Mouse (Mus musculus): ENCODE results near the gene Bag2.
"Not testable (repeated sequence)": the region's sequence is repeated elsewhere in the genome, so short reads cannot be mapped to it uniquely, and the experiment has no call there.

Bag2 gene

GRCm38 (mm10) chr1:33749709-33750108 lies 7.9 kb downstream of the Bag2 start:
- DNase-seq (ENCODE audit: low spot score) = not testable (repeated sequence)

GRCm38 (mm10) chr1:33749109-33749508 lies 8.5 kb downstream of the Bag2 start:
- no peak for DNase-seq (ENCODE audit: low spot score)

- no peak for DNase-seq (ENCODE audit: low spot score)
These were observed 11.7 kb downstream of the Bag2 start for GRCm38 (mm10) chr1:33745901-33746300.

- not testable (repeated sequence) for DNase-seq (ENCODE audit: low spot score)
These were observed 12.8 kb downstream of the Bag2 start for GRCm38 (mm10) chr1:33744815-33745214.

GRCm38 (mm10) chr1:33742903-33743302 lies 14.7 kb downstream of the Bag2 start:
- DNase-seq (ENCODE audit: low spot score) = peak; percentile 71

- DNase-seq (ENCODE audit: low spot score) = peak; percentile 88
These were observed 18.3 kb downstream of the Bag2 start for GRCm38 (mm10) chr1:33739302-33739701.

GRCm38 (mm10) chr1:33738681-33739278 lies 18.8 kb downstream of the Bag2 start:
- no peak for DNase-seq (ENCODE audit: low spot score)

GRCm38 (mm10) chr1:33738281-33738680 lies 19.3 kb downstream of the Bag2 start:
- no peak for DNase-seq (ENCODE audit: low spot score)

- no peak for DNase-seq (ENCODE audit: low spot score)
These were observed 23.5 kb downstream of the Bag2 start for GRCm38 (mm10) chr1:33734001-33734685.

GRCm38 (mm10) chr1:33733044-33733443 lies 24.6 kb downstream of the Bag2 start:
- no peak for DNase-seq (ENCODE audit: low spot score)

GRCm38 (mm10) chr1:33725086-33725485 lies 32.5 kb downstream of the Bag2 start:
- DNase-seq (ENCODE audit: low spot score) = no peak

- DNase-seq (ENCODE audit: low spot score) = no peak
These were observed 33.1 kb downstream of the Bag2 start for GRCm38 (mm10) chr1:33724516-33724915.

GRCm38 (mm10) chr1:33721020-33721419 lies 36.6 kb downstream of the Bag2 start:
- no peak for DNase-seq (ENCODE audit: low spot score)

- peak; percentile 51 for DNase-seq (ENCODE audit: low spot score)
These were observed 37.4 kb downstream of the Bag2 start for GRCm38 (mm10) chr1:33720231-33720630.

GRCm38 (mm10) chr1:33719733-33720225 lies 37.8 kb downstream of the Bag2 start, which contains the start of gene Rab23:
Gene Rab23, plus strand, starts transcription at chr1:33719887.
- DNase-seq (ENCODE audit: low spot score) = peak; percentile 91

GRCm38 (mm10) chr1:33717636-33718035 lies 40.0 kb downstream of the Bag2 start:
- no peak for DNase-seq (ENCODE audit: low spot score)

GRCm38 (mm10) chr1:33714796-33715195 lies 42.8 kb downstream of the Bag2 start:
- DNase-seq (ENCODE audit: low spot score) = peak; percentile 65

- DNase-seq (ENCODE audit: low spot score) = no peak
These were observed 45.6 kb downstream of the Bag2 start for GRCm38 (mm10) chr1:33712026-33712425.

GRCm38 (mm10) chr1:33709615-33710014 lies 48.0 kb downstream of the Bag2 start:
- DNase-seq (ENCODE audit: low spot score) = no peak

GRCm38 (mm10) chr1:33701244-33701643 lies 56.4 kb downstream of the Bag2 start:
- no peak for DNase-seq (ENCODE audit: low spot score)

GRCm38 (mm10) chr1:33696016-33696415 lies 61.6 kb downstream of the Bag2 start:
- DNase-seq (ENCODE audit: low spot score) = no peak

Measured in embryo, embryonic 10 days (tissue).